Mouse (Mus musculus): Measurements from ENCODE around the gene Gde1. TPM values are rescaled to one million over a fixed set of nuclear protein-coding genes. Genes with fewer than 3 reads are reported as not detected.

Gene Gde1
- polyA plus RNA-seq, 1 experiment from 2014 or later, result 136 TPM

GRCm38 (mm10) chr7:118708002-118708401 is 2.4 kb upstream of the Gde1 start:
- 40% methylated on average over 4 of the region's 4 CpGs for WGBS
- H3K27me3 ChIP-seq (replicated peaks; ENCODE audit: control insufficient read depth, insufficient read depth, low read length), result no peaks in the 10 kb centered on the region
- peaks cover 4% of the 10 kb centered on the region; the same call in 1 of the 2 replicates for H3K4me1 ChIP-seq (replicated peaks; ENCODE audit: control insufficient read depth, insufficient read depth, low read length)
- TF ChIP-seq CTCF (IDR thresholded peaks at IDR 0.05; ENCODE audit: low read depth), result no peak
- no peak overlapping the region for H3K4me2 ChIP-seq (replicated peaks; ENCODE audit: low read depth)
- no peak overlapping the region for H3K4me3 ChIP-seq (ENCODE audit: low read depth, low read length)
- H3K36me3 ChIP-seq (ENCODE audit: control insufficient read depth, insufficient read depth), result no peaks in the 10 kb centered on the region
- no peak overlapping the region for H3K27ac ChIP-seq (ENCODE audit: low read depth, low read length)
- no peak overlapping the region for H3K9ac ChIP-seq (ENCODE audit: low read depth, low read length)
- no peaks in the 10 kb centered on the region for H3K9me3 ChIP-seq (ENCODE audit: control insufficient read depth)
- peak; percentile 50 for ATAC-seq

GRCm38 (mm10) chr7:118707216-118707615 is 1.6 kb upstream of the Gde1 start:
- no peak for TF ChIP-seq CTCF (IDR thresholded peaks at IDR 0.05; ENCODE audit: low read depth)
- Histone ChIP-seq H3K4me1 (replicated peaks; ENCODE audit: control insufficient read depth, insufficient read depth, low read length) (peaks cover 4% of the 10 kb centered on the region; the same call in 1 of the 2 replicates), H3K9ac (ENCODE audit: low read depth, low read length) (no peak overlapping the region), H3K36me3 (ENCODE audit: control insufficient read depth, insufficient read depth) (no peaks in the 10 kb centered on the region), H3K4me3 (ENCODE audit: low read depth, low read length) (no peak overlapping the region), H3K27ac (ENCODE audit: low read depth, low read length) (no peak overlapping the region), H3K9me3 (ENCODE audit: control insufficient read depth) (no peaks in the 10 kb centered on the region), H3K4me2 (replicated peaks; ENCODE audit: low read depth) (no peak overlapping the region), H3K27me3 (replicated peaks; ENCODE audit: control insufficient read depth, insufficient read depth, low read length) (no peaks in the 10 kb centered on the region)
- ATAC-seq, result no peak
- WGBS, result 42% methylated on average over 2 of the region's 2 CpGs

GRCm38 (mm10) chr7:118706488-118706887 is 910 bp upstream of the Gde1 start:
- Histone ChIP-seq H3K4me3 (ENCODE audit: low read depth, low read length) (no peak overlapping the region), H3K4me1 (replicated peaks; ENCODE audit: control insufficient read depth, insufficient read depth, low read length) (peaks cover 4% of the 10 kb centered on the region; the same call in 1 of the 2 replicates), H3K9me3 (ENCODE audit: control insufficient read depth) (no peaks in the 10 kb centered on the region), H3K4me2 (replicated peaks; ENCODE audit: low read depth) (no peak overlapping the region), H3K9ac (ENCODE audit: low read depth, low read length) (no peak overlapping the region), H3K27ac (ENCODE audit: low read depth, low read length) (no peak overlapping the region), H3K36me3 (ENCODE audit: control insufficient read depth, insufficient read depth) (no peaks in the 10 kb centered on the region), H3K27me3 (replicated peaks; ENCODE audit: control insufficient read depth, insufficient read depth, low read length) (no peaks in the 10 kb centered on the region)
- ATAC-seq, result no peak
- TF ChIP-seq CTCF (IDR thresholded peaks at IDR 0.05; ENCODE audit: low read depth), result no peak
- WGBS, result 87% methylated on average over 5 of the region's 5 CpGs

GRCm38 (mm10) chr7:118706051-118706450 is 473 bp upstream of the Gde1 start:
- H3K36me3 ChIP-seq (ENCODE audit: control insufficient read depth, insufficient read depth), result no peaks in the 10 kb centered on the region
- peak overlapping the region; percentile 87; the same call in 1 of the 2 replicates for H3K27ac ChIP-seq (ENCODE audit: low read depth, low read length)
- WGBS, result 33% methylated on average over 6 of the region's 6 CpGs
- H3K4me3 ChIP-seq (ENCODE audit: low read depth, low read length), result peak overlapping the region; percentile 61; the same call in 1 of the 2 replicates
- H3K9me3 ChIP-seq (ENCODE audit: control insufficient read depth), result no peaks in the 10 kb centered on the region
- ATAC-seq, result no peak
- TF ChIP-seq CTCF (IDR thresholded peaks at IDR 0.05; ENCODE audit: low read depth), result no peak
- H3K9ac ChIP-seq (ENCODE audit: low read depth, low read length), result no peak overlapping the region
- peaks cover 4% of the 10 kb centered on the region; the same call in 1 of the 2 replicates for H3K4me1 ChIP-seq (replicated peaks; ENCODE audit: control insufficient read depth, insufficient read depth, low read length)
- H3K4me2 ChIP-seq (replicated peaks; ENCODE audit: low read depth), result peak overlapping the region; percentile 90
- no peaks in the 10 kb centered on the region for H3K27me3 ChIP-seq (replicated peaks; ENCODE audit: control insufficient read depth, insufficient read depth, low read length)

GRCm38 (mm10) chr7:118704001-118704850 is 1.4 kb downstream of the Gde1 start:
- peak overlapping the region; percentile 87 for H3K27ac ChIP-seq (ENCODE audit: low read depth, low read length)
- H3K9me3 ChIP-seq (ENCODE audit: control insufficient read depth), result no peaks in the 10 kb centered on the region
- WGBS, result 48% methylated on average over 9 of the region's 9 CpGs
- H3K9ac ChIP-seq (ENCODE audit: low read depth, low read length), result no peak overlapping the region
- ATAC-seq, result peak; percentile 22
- H3K4me2 ChIP-seq (replicated peaks; ENCODE audit: low read depth), result peak overlapping the region; percentile 90
- peaks cover 4% of the 10 kb centered on the region; the same call in 1 of the 2 replicates for H3K4me1 ChIP-seq (replicated peaks; ENCODE audit: control insufficient read depth, insufficient read depth, low read length)
- H3K36me3 ChIP-seq (ENCODE audit: control insufficient read depth, insufficient read depth), result no peaks in the 10 kb centered on the region
- H3K27me3 ChIP-seq (replicated peaks; ENCODE audit: control insufficient read depth, insufficient read depth, low read length), result no peaks in the 10 kb centered on the region
- TF ChIP-seq CTCF (IDR thresholded peaks at IDR 0.05; ENCODE audit: low read depth), result no peak
- H3K4me3 ChIP-seq (ENCODE audit: low read depth, low read length), result peak overlapping the region; percentile 61

GRCm38 (mm10) chr7:118703144-118703561 is 2.4 kb downstream of the Gde1 start:
- peak; percentile 26 for ATAC-seq
- Histone ChIP-seq H3K9me3 (ENCODE audit: control insufficient read depth) (no peaks in the 10 kb centered on the region), H3K4me1 (replicated peaks; ENCODE audit: control insufficient read depth, insufficient read depth, low read length) (peaks cover 4% of the 10 kb centered on the region; the same call in 1 of the 2 replicates), H3K27ac (ENCODE audit: low read depth, low read length) (peak overlapping the region; percentile 87), H3K9ac (ENCODE audit: low read depth, low read length) (no peak overlapping the region), H3K4me3 (ENCODE audit: low read depth, low read length) (no peak overlapping the region), H3K36me3 (ENCODE audit: control insufficient read depth, insufficient read depth) (peaks cover 7% of the 10 kb centered on the region; the same call in 1 of the 2 replicates), H3K4me2 (replicated peaks; ENCODE audit: low read depth) (peak overlapping the region; percentile 90), H3K27me3 (replicated peaks; ENCODE audit: control insufficient read depth, insufficient read depth, low read length) (no peaks in the 10 kb centered on the region)
- WGBS, result 58% methylated on average over 15 of the region's 15 CpGs
- no peak for TF ChIP-seq CTCF (IDR thresholded peaks at IDR 0.05; ENCODE audit: low read depth)

Data from intestine, postnatal 0 days (tissue).